Mouse (Mus musculus) E14TG2a.4 (cell line): ENCODE measurements around the gene Eri3.
A peak's percentile ranks its signal among the peaks of the same experiment; 100 is the strongest.

Experiments
- H3K27me3 ChIP-seq: 2 replicates; pipeline ENCODE4 v1.6.1; 2014; ENCODE audit warnings: low read length, control low read depth; ENCODE audit not compliant: insufficient read depth
- H3K36me3 ChIP-seq: 2 replicates; pipeline ENCODE4 v1.6.1; 2014; ENCODE audit warnings: low read length, control low read depth; ENCODE audit not compliant: insufficient read depth
- H3K4me1 ChIP-seq: replicated peaks from 2 replicates; pipeline ENCODE4 v1.6.1; 2014; ENCODE audit warnings: low read depth, low read length, control low read depth
- H3K4me3 ChIP-seq: replicated peaks from 2 replicates; pipeline ENCODE4 v1.5.1; 2014; ENCODE audit warnings: mild to moderate bottlenecking, low read length
- H3K9me3 ChIP-seq: 2 replicates; pipeline ENCODE4 v1.6.1; 2014; ENCODE audit warnings: low read length, control low read depth
- CTCF ChIP-seq: conservative IDR thresholded peaks from 2 replicates; pipeline ENCODE4 v1.5.1; 2014; ENCODE audit warnings: low read length
- NANOG ChIP-seq: IDR thresholded peaks from 2 replicates; pipeline ENCODE4 v1.6.1; 2014; ENCODE audit warnings: borderline replicate concordance, low read length, mixed read lengths
- POU5F1 ChIP-seq: IDR thresholded peaks from 2 replicates; pipeline ENCODE4 v1.6.1; 2014; ENCODE audit warnings: low read length, borderline replicate concordance

Gene Eri3

DNA sequence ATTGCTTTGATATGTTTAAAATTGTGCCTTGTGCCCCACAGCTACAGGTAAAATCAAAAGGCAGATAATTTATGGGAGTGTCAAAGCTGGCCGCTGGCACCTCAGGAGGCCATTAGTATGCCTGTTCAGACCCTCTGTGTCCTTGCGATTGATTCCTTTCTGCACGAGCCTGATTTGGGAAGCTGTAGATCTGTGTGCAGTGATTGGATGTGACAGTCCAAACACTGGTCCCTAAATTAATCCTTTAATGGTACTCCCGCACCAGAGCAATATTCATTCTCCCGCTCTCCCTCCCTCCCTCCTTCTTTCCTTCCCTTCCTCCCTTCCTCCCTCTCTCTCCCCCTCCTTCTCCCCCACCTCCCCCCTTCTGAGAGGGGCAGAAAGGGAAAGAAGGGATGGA lies 6.2 kb downstream of the Eri3 start:
- Histone ChIP-seq H3K27me3 (no peaks in the 10 kb centered on the region), H3K9me3 (no peaks in the 10 kb centered on the region), H3K4me3 (no peak overlapping the region), H3K4me1 (peaks cover 16% of the 10 kb centered on the region), H3K36me3 (peaks cover 37% of the 10 kb centered on the region)
- TF ChIP-seq CTCF (no peak), NANOG (no peak), POU5F1 (no peak)

DNA sequence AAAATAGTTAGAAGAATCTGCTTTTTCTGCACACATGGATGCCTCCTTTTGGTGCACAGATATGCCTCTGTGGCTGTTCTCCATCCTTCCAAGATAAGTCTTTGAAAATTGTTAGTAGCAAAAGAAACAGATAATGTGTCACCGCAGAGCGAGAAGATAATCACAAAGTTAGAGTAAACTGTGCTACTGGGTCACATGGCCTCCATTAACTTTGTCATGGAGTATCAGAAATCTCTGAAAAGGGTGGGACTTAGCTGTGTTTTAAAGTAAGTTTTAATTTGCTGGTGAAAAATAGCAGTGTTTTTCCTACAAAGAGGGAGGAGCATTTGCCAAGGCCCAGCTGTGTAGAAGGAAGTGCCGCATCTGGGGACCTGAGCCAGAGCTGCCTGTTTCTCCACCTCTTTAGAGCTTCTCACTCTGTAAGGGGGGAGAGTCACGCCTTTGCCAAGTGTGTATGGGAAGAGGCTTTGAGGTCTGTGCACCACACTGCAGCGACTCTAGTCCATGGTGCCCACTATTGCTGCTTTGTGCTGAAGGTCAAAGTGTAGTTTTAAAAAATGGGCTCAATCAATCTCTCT lies 7.0 kb downstream of the Eri3 start:
- Histone ChIP-seq H3K27me3 (no peaks in the 10 kb centered on the region), H3K4me3 (no peak overlapping the region), H3K9me3 (no peaks in the 10 kb centered on the region), H3K36me3 (peaks cover 44% of the 10 kb centered on the region), H3K4me1 (peaks cover 11% of the 10 kb centered on the region)
- TF ChIP-seq POU5F1 (no peak), CTCF (no peak), NANOG (no peak)

DNA sequence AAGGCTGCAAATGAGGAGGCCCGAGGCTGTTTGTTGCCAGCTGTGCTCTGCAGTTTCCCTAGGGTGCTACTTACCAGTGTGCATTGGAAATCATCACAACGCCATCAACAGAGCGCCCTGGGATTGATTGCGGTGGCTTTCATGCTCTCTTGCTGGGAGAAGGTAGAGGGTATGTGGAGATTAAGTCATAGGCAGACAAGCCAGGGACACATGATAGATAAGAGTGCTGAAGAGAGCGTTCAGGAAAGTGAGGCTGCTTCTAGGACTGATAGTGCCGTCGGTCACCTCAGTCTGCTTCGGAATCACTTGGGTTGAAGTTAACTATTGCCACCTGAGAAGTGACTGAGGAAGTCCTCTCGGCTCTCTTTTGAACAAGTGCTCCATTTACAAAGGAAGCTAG lies 13.8 kb downstream of the Eri3 start:
- TF ChIP-seq NANOG (no peak), POU5F1 (no peak), CTCF (no peak)

DNA sequence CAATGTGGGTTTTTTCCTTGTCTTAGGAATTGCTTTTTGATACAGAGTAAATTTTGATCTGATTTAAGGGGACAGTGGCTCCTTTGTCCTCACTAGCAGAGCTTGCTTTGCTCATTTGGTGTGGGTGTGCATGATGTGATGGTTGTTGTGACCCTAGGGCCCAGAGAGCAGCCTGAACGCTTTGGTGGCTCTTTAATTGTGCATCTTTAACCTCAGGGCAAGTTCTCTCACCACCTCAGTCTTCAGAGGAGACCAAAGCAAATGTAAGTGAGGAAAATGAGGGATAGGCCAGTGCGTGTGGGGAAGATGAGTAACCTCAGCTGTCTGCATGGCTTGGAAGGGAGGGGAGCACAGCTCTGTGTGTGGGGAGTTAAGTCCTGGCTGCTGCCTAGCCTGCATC lies 18.7 kb downstream of the Eri3 start:
- Histone ChIP-seq H3K9me3 (no peaks in the 10 kb centered on the region), H3K4me1 (peaks cover 24% of the 10 kb centered on the region), H3K27me3 (no peaks in the 10 kb centered on the region), H3K4me3 (no peak overlapping the region), H3K36me3 (peaks cover 60% of the 10 kb centered on the region)
- TF ChIP-seq NANOG: no peak
- no peak for TF ChIP-seq CTCF
- no peak for TF ChIP-seq POU5F1

More for the DNA sequence above, 13.8 kb downstream of the Eri3 start:
- Histone ChIP-seq H3K9me3 (no peaks in the 10 kb centered on the region), H3K27me3 (no peaks in the 10 kb centered on the region), H3K4me3 (no peak overlapping the region), H3K4me1 (peaks cover 22% of the 10 kb centered on the region), H3K36me3 (peaks cover 62% of the 10 kb centered on the region)

DNA sequence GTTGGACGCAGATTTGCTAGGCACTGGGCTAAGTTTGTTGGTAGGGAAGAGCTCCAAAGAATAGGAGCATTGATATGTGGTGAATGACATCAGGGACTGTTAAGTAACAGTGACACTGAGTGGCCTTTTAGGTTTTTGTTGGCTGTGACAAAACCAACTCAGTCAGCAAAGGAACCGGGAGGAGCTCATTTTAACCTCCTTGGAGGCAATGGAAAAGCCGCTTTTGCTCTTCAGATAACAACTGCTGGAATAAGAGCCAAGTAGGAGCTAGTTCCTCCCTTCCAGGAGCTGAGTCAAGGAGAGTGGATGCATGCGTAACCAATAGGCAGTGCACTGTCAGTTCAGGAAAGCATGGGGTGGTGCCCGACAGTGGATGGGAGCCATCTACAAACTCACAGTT lies 20.8 kb downstream of the Eri3 start:
- Histone ChIP-seq H3K36me3 (peaks cover 57% of the 10 kb centered on the region), H3K27me3 (no peaks in the 10 kb centered on the region), H3K4me3 (no peak overlapping the region), H3K4me1 (peaks cover 27% of the 10 kb centered on the region), H3K9me3 (no peaks in the 10 kb centered on the region)
- TF ChIP-seq NANOG (no peak), CTCF (no peak), POU5F1 (no peak)

DNA sequence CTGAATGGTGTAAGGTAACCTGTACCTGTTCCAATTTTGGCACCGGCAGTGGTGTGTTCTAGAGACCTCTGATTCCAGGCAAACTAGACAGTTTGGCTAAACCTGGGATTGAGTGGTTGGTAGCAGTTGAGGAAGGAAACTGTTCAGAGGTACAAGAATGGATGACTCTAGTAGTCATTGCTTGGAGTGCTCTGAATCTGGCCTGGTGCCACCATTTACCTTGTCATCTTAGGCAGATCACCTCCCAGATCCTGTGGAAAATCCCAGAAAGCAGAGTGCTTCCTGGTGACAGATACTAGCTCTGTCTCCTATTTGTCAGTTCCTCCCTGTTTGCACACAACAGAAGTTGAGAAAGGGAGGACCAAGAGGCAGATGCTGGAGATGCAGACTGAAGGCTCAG lies 27.4 kb downstream of the Eri3 start:
- Histone ChIP-seq H3K9me3 (no peaks in the 10 kb centered on the region), H3K27me3 (no peaks in the 10 kb centered on the region), H3K4me3 (no peak overlapping the region), H3K4me1 (peaks cover 77% of the 10 kb centered on the region), H3K36me3 (peaks cover 52% of the 10 kb centered on the region)
- no peak for TF ChIP-seq NANOG

DNA sequence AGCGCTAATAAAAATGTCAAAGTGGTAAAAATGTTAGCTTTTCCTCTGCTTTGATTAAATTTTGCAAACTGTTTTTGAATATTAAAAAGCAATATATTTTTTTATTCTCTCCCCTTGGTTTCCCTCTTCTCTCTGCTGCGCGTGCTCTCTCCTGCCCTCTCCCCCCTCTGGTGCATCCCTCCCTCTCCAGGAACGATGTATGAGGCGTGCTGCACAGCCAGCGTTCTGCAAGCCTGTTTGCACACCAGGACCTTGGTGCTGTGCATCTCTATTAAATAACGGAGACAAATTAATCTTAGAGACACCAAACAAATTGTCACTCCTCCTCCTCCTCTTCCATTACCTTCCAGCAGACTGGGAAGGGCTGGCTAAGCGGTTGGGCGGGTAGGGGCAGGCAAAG lies 31.5 kb downstream of the Eri3 start:
- Histone ChIP-seq H3K36me3 (peaks cover 70% of the 10 kb centered on the region), H3K9me3 (no peaks in the 10 kb centered on the region), H3K4me3 (peak overlapping the region; percentile 43), H3K4me1 (peaks cover 75% of the 10 kb centered on the region), H3K27me3 (no peaks in the 10 kb centered on the region)
- no peak for TF ChIP-seq POU5F1
- no peak for TF ChIP-seq NANOG
- TF ChIP-seq CTCF: no peak

DNA sequence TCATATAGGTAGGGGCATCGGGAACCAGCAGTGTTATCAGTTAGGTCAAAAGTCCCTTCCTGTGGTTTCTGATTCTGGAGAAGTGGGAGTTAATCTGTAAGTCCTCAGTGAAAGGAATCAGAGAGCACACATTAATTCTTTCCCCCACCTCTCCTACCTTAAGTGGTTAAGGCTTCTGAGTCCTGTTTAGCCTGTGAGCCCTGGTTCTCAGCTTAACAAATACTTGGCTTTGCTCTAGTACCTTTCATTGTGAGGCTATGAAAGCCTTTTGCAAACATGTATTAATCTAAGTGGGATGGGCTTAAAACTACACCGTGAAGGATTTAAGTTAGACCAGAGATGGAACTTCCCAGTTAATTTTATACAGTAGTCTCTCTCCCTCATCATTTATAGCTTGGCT lies 35.8 kb downstream of the Eri3 start:
- TF ChIP-seq NANOG (no peak), CTCF (no peak), POU5F1 (no peak)
- Histone ChIP-seq H3K27me3 (no peaks in the 10 kb centered on the region), H3K4me3 (no peak overlapping the region), H3K4me1 (peaks cover 78% of the 10 kb centered on the region), H3K36me3 (peaks cover 89% of the 10 kb centered on the region), H3K9me3 (no peaks in the 10 kb centered on the region)

DNA sequence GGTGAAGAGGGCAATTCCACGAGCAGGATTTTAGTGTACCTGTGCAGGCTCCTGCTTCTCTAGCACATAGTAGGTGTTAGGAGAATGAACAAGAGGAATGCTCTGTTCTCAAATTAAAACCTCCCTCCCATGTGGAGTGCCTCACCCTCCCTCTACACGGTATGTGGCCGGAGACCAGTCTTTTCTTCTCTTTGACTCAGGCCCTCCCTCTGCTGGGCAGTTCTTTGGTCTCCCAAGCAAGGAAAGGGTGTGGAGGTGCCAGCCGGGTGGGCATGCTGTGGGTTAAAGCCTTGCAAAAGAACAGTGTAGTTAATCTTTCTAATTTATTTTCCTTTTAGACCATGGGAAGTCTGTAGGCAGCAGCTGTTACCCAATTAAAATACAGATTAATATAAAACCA lies 37.3 kb downstream of the Eri3 start:
- H3K4me3 ChIP-seq: no peak overlapping the region
- no peaks in the 10 kb centered on the region for H3K9me3 ChIP-seq
- H3K27me3 ChIP-seq: no peaks in the 10 kb centered on the region
- peaks cover 73% of the 10 kb centered on the region for H3K4me1 ChIP-seq
- TF ChIP-seq POU5F1 (no peak), CTCF (no peak), NANOG (no peak)
- peaks cover 99% of the 10 kb centered on the region for H3K36me3 ChIP-seq
